Mouse (Mus musculus): ENCODE measurements around the gene 1700008P02Rik.

GRCm38 (mm10) chr3:6617881-6618280, 2.4 kb downstream of the 1700008P02Rik start:
- no peak for TF ChIP-seq CTCF (IDR thresholded peaks at IDR 0.05; ENCODE audit: low read depth, low read length)
- TF ChIP-seq EP300 (IDR thresholded peaks at IDR 0.05; ENCODE audit: insufficient read depth, low read depth, low read length), result no peak
- no peak for TF ChIP-seq POLR2A (IDR thresholded peaks at IDR 0.05; ENCODE audit: insufficient read depth, low read length)

All from ES-Bruce4 (cell line).